Mouse (Mus musculus) heart, postnatal 4 days (tissue): ENCODE results near the gene Clec2i. TPM values are rescaled to one million over a fixed set of nuclear protein-coding genes. Genes with fewer than 3 reads are reported as not detected.
"Not testable (repeated sequence)": the region's sequence is repeated elsewhere in the genome, so short reads cannot be mapped to it uniquely, and the experiment has no call there.

Experiments
- DNase-seq: peaks from one replicate; pipeline ENCODE4 v3.0.0; 2021
- total RNA-seq, 2 experiments: library from RNA; stranded (reverse); gene quantifications; 2 replicates each; pipeline ENCODE4 v1.2.3; 2021

Gene Clec2i
- total RNA-seq, 2 experiments from 2014 or later = not detected

DNA sequence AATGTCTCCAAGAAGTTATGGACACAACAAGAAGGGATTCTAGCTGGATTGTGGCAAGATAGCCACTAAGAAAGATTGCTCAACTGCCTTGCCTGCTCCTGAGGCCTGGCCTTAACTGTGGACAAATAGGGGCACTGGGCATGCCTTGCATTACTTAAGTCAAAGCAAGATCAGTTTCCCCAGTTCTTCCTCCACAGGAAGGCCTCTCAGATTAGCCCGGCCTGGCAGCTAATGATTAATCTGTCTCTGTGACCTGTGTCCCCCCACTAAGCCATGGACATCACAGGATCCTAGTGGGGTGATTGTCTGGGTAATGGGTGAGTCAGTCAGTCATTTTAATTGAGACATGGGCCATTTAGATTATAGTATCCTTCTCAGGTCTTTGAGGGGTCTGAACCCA, 31.9 kb upstream of the Clec2i start:
- no peak for DNase-seq

DNA sequence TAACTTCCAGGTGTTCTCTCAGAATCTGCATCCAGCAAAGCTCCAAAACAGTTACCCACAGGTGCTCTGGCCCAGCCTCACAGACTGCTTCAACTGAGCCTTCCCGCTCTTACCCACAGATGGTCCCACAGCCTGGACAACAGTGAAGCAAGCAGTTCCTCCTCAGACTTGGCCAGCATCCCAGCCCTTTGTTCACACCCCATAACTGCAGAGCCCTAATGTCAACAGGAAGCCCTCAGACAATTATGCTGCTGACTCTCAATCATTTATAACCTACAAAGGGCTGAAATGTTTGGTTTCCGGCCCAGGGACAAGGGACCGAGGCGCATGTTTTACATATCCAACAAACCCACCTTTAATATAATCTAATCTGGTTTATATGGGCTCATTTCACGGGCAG, 31.1 kb upstream of the Clec2i start:
- peak; percentile 85 for DNase-seq

DNA sequence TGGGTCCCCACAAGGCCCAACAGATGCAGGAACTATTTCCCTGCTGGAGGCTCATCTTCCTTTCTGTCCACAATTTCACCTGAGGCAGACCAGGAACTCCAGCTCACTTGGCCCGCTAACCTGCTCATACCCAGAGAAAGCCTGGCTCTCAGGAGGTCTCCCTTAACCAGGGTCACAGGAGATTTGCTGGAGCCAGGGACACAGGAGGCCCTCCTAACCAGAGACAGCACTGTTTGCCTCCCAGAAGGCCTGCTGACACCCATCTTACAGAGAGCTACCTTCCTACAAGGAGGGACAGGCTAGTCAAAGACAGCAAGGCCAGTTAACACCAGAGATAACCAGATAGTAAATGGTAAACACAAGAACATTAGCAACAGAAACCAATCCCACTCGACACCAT, 29.4 kb upstream of the Clec2i start:
- DNase-seq = no peak

DNA sequence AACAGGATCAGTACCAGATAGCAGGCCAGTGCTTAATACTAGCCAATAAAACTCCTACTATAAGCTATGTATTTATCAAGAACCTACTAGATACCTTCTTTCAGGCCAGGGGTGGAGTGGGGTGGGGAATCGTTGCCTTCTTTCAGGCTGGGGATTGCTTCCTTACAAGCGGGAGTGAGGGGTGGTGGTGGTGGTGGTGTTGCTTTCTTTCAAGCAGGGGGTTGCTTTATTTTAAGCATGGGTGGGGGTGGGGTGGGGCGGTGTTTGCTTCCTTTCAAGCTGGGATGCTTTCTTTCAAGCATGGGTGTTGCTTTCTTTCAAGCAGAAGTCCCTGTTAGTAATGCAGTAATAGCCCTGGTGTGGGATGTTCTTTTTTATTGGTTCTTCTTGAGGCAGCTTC, 18.5 kb upstream of the Clec2i start:
- DNase-seq = no peak

DNA sequence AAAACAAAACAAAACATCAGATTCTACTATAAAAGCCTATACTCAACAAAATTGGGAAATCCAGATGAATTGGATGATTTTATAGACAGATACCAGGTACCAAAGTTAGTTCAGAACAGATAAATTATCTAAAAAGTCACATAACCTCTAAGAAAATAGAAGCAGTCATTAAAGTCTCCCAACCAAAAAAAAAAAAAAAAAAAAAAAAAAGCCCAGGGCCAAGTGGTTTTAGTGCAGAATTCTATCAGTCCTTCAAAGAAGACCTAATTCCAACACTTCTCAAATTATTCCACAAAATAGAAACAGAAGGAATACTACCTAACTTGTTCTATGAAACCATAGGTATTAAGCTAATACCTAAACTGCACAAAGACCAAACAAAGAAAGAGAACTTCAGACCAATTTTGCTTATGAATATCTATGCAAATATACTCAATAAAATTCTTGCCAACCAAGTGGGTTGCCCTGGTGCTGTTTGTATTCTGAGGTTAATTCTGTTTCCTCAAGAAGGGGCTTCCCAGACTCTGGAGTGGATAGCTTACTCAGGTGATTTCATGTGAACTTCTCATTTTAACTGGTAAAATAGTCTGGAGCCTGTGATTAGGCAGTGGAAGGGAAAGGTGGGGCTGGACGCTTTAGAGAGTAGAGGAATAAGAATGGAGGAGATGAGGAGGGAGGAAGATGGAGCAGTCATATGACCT, 15.3 kb upstream of the Clec2i start:
- no peak for DNase-seq

DNA sequence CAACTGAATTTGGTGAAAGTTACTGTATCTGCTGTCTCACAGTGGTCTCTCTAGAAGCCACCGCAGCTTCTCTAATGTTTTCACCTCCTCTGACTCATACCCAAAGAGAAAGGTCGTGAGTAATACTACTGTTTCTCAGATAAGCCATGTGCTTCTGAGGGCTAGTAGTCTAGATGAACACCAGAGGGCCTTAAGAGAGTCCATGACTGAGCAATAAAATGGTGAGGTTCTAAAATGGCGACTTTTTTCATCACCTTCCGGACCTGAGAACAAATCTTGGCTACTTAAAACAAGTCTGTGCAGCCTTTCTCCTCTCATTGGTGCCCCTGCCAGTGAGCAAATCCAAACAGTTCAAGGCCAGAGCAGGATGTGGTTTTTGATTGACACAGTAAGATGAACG, 1.4 kb downstream of the Clec2i start:
- no peak for DNase-seq

DNA sequence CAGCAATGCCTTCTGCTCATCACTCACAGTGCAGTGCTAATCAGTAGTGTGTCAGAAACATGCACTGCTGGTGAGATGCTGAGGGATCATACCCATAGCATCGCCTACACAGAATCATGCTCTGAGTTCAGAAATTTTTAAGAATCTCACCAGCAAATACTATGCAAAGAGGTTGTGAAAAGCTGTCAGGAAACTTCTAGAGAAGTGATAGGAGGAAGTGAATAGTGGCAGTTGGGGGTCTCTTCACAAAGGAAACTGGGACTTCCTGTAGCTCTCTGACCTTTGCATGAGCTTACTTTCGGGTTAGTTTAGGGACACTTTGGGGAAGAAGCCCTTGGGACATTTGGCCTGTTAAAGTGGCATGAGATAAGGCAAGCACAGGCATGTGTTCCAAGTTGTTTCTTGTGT, 3.6 kb downstream of the Clec2i start, which contains the start of gene BC035044:
TSS of gene BC035044 (minus strand) at position 179 of the 408 bp plus-strand sequence.
- no peak for DNase-seq

DNA sequence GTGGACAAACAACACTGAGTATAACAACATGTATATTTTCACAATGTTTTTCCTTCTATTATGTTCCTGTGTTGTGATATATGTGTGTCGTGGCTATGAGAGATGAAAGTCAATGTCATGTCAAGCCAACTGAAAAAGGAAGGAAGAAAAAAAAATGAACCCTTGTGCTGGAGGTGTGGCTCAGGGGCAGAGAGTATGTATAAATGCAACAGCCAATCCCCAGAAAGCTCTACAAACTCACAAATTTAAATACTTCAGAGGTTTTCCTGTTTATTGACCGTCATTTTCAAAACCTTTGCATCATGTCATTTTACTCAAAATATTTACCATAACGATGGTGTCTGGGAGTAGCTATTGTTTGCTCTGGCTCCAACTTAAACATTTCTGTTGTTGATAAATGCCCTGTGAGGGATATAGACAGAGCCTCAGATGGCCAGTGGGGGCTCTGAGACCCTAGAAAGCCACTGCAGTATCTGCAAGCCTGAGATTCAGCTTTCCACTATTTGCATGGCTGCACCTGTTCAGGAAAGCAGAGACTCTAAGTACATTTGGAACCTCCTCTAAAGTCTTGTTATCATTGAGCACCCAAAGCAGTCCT, 8.1 kb downstream of the Clec2i start:
- no peak for DNase-seq

DNA sequence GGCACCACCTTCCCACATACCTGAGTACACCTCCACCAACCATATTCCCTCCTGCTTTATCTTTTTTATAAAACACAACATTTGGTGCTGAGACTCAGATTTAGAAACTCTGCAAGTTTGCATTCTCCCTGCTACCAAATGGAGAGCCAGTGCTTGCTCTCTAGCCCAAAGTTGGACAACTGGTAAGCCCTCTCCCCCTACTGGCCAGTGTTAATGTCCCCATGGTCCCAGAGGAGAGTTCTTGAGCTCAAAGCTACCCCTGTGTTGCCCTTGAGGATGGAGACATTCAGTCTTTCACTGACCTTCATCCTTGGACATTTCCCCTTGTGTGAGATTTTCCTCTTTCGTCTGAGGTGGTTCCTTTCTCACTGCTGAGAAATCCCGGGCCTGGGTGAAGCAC, 12.7 kb downstream of the Clec2i start:
- no peak for DNase-seq

DNA sequence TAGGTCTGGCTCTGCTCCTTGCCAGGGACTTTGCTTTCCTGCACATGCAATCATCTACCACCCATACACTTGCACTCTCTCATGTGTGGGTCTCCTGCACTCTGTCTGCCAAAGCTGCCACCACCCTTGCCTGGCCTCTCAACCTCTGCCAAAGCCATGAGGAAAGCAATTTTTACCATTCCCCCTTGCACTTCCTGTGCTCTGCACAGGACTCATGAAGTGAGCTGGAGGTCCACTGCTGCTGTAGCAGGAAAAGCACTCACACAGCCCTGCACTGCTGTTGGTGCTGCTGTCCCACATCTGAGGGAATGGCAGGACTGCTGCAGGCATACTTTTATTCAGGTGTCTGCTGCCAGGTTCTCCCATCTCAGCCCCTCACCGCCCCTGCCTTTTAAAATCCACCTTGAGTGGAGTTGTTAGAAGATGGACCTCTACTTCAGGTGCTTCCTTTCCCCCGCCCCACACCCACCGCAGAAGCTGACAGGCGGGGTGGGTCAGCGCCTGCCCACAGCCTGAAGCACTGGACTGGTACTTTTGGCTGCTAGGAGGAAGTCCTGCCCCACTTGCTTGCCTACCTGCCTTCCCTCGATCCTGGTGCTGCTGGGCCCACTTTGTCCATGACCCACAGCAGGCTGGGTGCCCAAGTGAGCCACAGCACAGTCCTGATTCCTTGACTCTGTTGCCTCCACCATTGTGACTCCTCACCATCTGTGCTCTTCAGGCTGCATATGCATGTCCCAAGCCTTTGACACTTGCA, 13.6 kb downstream of the Clec2i start:
- not testable (repeated sequence) for DNase-seq

DNA sequence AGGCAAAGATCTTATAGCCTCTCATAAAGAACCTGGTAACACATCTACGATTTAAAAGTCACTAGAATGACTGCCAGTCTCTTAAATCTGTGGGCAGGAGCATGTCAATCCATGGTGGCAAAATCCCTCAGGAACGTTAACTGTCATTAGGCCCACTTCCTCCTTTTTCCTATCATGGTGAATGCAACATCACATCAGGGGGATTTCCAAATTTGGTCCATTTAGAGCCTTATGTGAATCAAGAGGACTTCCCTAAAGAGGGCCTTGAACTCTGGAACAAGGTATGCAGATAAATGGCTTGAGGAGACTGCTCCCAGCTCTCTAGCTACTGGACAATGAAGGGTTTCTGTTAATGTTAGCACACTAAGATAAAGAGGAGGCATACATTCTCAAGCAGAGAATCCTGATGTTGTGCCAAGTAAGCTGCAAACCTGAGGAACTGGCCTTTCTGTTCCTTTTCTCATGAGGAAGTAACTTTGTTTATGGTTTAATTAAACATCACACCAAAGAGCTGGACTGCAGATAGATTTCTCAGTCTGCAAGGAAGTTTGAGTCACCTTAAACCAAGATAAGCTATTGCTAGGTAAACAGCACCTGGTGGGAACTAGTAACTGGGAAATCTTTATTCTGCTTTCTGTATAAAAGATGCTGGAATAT, 26.3 kb downstream of the Clec2i start:
- DNase-seq = no peak

DNA sequence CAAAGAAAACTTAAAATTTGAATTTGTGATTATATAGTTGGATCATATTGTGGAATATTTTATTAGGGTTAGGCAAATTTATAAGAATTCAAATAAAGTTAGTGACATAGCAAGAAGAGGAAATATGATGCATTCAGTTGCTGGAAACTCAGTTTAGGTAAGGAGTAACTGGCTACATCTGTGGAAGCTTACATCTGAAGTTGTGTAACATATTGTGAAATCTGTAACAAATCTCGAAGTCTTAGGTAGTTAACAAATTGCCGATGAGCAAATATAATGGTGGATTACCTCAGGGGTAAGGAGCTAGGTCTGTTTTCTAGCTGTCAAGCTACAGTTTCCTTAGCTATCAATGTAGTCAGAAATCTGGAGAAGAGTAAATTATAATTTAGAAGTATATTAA, 29.9 kb downstream of the Clec2i start:
- DNase-seq = no peak

DNA sequence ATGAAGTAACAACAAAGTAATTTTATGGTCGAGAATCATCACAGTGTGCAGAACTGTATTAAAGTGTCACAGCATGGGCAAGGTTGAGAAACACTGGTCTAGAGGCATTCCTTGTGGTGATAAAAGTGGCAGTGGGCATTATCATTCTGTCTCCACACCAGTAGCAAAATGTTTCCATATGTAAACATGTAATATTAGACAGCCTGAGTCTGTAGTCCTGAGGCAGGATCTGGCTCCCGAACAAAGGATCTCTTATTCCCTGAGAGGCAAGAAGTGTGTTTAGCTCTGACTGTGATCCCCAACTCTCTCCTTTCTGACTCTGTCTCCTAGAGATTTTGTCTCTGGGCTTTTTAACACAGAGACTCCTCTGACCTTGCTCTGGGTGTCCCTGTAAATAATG, 45.7 kb downstream of the Clec2i start:
- DNase-seq = no peak

DNA sequence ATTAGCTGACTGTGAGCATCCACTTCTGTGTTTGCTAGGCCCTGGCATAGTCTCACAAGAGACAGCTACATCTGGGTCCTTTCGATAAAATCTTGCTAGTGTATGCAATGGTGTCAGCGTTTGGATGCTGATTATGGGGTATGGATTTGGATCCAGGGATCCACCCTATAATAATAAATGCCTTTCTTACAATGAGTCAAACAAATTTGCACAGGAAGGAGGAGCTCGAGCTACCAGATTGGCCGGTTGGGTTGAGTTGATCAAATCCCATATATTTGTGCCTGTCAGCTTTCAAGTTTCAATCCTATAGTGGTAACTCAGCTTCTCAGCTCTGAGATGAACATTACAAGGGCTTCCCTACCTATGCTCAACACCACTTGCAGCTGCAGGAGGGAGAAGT, 46.7 kb downstream of the Clec2i start, which contains the start of gene Clec2g:
TSS of gene Clec2g (plus strand) at position 301 of the 400 bp plus-strand sequence.
- DNase-seq = not testable (repeated sequence)

DNA sequence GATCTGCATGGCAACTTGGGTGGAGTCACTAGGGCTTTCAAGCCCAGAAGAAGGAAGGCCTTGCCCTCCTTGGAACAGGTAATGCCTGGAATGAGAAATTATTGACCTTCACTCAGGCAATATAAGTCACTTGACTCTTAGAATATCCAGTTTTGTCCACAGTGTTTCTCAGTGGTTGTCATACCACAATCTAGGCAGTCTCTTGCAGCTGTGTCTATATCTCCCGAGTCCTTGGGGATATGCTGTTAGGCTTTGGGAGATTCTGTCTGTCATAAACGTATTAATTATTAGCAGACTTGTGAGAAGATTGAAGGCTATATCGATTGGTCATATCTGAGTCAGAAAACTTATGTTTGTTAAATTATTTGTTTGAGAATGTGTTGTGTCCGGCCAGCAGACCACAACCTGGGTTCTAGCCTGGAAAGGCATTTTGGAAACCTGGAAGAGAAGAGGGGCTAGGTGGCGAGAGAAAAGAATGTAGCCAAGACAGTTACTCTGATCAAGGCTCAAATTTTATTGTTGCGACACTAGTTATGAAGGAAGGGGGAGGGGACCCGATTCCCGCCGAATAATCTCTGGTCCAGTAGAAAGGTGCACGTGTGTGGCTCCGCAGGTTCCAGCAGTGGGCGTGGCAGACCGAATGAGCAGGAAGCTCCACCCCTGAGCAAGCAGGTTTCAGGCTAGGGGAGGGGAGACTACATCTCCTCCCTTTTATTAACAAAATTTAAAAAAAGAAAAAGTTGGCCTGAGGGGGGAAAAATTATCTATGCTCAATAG, 48.7 kb downstream of the Clec2i start:
- not testable (repeated sequence) for DNase-seq

DNA sequence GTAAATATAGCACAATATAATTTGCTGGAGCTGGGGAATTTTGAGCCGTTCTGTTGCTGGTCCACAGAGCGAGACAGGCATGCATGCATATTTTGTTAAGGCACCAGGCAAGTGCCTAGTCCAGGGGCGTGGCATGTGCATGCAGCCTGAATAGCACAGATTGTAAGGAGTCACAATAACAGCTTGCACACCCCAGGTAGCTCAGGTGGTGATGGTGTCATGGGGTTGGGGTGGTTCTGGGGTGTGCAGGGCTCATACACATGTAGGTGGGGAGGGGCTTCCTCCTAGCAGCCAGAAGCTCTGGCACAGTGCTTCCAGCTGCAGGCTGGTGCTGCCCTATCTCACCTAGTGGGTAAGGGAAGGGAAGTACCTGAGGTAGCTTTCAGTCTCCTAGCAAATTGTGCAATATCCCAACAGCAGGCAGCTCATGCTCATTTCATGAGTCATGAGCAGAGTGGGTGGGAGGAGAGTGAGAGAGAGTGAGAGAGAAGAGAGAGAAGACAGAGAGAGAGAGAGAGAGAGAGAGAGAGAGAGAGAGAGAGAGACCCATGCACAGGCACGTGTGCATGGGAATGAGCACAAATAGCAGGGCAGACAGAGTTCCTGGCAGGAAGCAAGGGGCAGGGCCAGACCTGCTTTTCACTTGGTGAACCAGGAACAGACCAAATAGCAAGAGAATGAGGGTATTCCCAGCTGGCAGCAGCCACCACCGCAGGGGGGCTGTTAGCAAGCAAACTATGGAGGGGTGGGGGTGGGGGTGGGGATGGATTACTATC, 54.4 kb downstream of the Clec2i start:
- no peak for DNase-seq

DNA sequence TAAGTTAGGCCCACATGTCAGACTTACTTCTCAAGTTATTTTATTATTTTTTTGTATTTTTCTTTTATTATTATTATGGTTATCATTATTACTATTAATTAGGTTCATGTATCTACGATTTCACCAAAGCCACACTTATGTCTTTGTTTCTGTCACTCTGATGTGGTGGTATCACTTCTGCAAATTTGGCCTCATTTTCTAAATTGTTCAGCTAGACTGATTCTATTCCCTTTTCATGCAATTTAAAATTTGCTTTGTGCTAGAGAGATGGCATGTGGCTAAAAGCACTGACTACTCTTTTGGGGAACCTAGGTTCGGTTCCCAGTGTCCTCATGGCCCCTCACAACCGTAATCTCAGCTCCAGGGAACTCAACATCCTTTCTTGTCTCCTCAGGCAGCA, 58.2 kb downstream of the Clec2i start:
- no peak for DNase-seq
